Mouse (Mus musculus) cortical plate, adult 2 months (tissue): ENCODE measurements at regions not wholly inside any gene's neighbourhood (a gene's known extent, or its start where the extent isn't known, plus 50 kb on each side); places are given as distances from the start of the nearest gene placed in this dataset.
"Not testable (repeated sequence)": the region's sequence is repeated elsewhere in the genome, so short reads cannot be mapped to it uniquely, and the experiment has no call there.

Source experiments
- H3K27ac ChIP-seq: fragments of 200-500 bp; 2 replicates; pipeline ENCODE4 v1.5.1; 2012; ENCODE audit warnings: low read length, control low read depth, inconsistent platforms; ENCODE audit not compliant: insufficient read depth
- H3K4me1 ChIP-seq: fragments of 200-500 bp; 2 replicates; pipeline ENCODE4 v1.6.1; 2011; ENCODE audit warnings: low read length; ENCODE audit not compliant: control insufficient read depth, insufficient read depth
- H3K4me3 ChIP-seq: fragments of 200-500 bp; 2 replicates; pipeline ENCODE4 v1.5.1; 2011; ENCODE audit warnings: mild to moderate bottlenecking, low read length, control low read depth; ENCODE audit not compliant: insufficient read depth
- CTCF ChIP-seq: fragments of 200-500 bp; IDR thresholded peaks from 2 replicates; pipeline ENCODE4 v1.5.1; 2011; ENCODE audit warnings: mild to moderate bottlenecking, control low read depth, low read length; ENCODE audit not compliant: insufficient read depth; ENCODE audit errors: extremely low read depth
- POLR2A ChIP-seq: fragments of 200-500 bp; IDR thresholded peaks from 2 replicates; pipeline ENCODE4 v1.6.1; 2011; ENCODE audit warnings: mild to moderate bottlenecking, low read length, control low read depth; ENCODE audit not compliant: insufficient read depth; ENCODE audit errors: extremely low read depth

DNA sequence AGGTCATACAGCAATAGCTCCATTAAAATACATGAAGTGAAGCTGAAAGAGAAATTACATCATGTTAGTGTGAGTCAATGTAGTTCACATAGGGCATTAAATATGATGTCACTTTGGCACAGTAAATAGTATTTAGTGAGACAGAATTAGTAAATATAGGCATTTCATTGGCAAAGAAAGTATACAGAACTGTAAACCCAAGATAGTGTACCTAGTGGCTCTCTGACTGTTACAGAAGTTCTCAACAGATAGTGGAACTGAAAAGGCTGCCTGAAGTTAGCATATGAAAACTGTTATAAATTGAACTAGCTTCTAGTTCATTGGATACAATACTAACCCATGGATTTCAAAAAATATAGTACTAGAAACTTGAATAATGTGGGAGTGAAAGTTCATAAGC lies 1642.1 kb upstream of the Cdh6 start:
- no peak overlapping the region for H3K4me3 ChIP-seq

DNA sequence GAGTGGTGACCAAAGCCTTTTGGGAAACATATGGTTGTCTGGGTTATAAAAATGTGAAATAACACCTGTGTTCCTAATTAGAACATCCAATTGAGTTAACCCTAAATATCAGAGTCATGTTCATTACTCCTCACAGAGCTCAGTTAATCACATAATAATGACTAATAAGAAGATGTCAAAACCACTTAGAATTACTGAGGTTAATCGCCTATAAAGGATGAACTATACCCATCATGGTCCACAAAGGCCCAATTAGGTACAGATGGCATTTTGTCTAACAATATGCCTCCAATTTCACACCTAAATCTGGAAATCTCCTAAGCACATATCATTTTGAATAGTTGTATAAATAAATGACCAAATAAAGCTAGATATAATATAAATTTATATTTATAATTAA lies 1633.4 kb upstream of the Cdh6 start:
- TF ChIP-seq POLR2A (no peak), CTCF (no peak)

More for the DNA sequence above, 1642.1 kb upstream of the Cdh6 start:
- no peak overlapping the region for H3K27ac ChIP-seq
- TF ChIP-seq CTCF (no peak), POLR2A (no peak)
- no peaks in the 10 kb centered on the region for H3K4me1 ChIP-seq

DNA sequence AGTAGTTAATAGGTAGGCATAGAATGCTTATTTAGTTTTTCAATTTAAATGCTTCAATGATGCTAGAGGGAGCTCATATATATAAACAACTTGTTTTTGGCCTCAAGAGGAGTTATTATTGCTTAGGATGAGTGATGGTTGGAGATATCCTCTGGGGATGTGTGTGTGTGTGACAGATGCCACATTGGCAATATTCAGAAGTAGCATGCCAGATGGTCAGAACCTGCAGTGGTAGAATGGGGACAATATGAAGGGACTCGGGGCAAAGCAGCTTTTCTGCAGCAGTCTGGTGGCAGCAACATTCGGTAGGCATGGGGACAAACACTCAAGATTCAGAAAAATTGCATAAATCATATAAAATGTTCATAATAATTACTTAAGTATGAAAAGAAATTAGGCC lies 1621.7 kb upstream of the Cdh6 start:
- Histone ChIP-seq H3K4me1 (no peaks in the 10 kb centered on the region), H3K4me3 (no peak overlapping the region), H3K27ac (no peak overlapping the region)
- TF ChIP-seq POLR2A (no peak), CTCF (no peak)

More for the DNA sequence above, 1633.4 kb upstream of the Cdh6 start:
- H3K27ac ChIP-seq, result no peak overlapping the region
- H3K4me3 ChIP-seq, result no peak overlapping the region
- H3K4me1 ChIP-seq, result no peaks in the 10 kb centered on the region

DNA sequence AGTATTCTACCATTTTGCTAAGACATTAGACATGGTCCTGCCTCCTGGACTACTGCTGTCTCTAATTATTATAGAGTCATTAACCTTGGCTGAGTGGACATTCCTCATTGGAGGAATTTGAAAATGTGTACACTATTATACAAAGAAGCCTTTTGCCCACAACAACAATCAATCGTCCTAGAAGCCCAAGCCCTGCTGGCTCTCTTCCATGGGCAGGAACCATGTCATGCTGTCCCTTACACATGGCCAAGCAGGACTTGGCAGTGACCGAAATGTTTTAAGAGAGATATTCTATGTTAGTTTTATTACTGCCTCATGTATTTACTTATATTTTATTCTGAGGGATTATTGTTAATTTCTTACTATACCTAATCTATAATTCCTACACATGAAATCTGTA lies 1607.3 kb upstream of the Cdh6 start:
- Histone ChIP-seq H3K4me3 (no peak overlapping the region), H3K27ac (no peak overlapping the region), H3K4me1 (no peaks in the 10 kb centered on the region)
- TF ChIP-seq POLR2A (no peak), CTCF (no peak)

DNA sequence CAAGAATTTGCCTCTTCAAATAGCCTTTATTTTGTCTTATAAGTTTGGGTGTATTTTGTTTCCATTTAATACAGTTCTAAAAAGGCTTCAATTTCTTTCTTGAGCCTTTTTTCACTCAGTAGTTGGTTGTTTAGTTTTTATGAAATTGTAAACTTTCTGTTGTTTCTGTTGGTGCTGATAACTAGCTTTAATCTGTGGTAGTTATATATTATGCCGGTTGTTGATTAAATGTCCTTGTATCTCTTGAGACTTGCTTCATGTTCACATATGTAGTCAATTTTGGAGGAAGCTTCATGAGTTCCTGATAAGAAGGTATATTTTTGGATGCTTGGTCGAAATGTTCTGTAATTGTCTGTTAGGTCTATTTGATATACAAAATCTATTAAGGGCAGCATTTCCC lies 1568.3 kb upstream of the Cdh6 start:
- no peak overlapping the region for H3K27ac ChIP-seq
- H3K4me1 ChIP-seq, result no peaks in the 10 kb centered on the region
- TF ChIP-seq POLR2A (no peak), CTCF (no peak)
- no peak overlapping the region for H3K4me3 ChIP-seq

DNA sequence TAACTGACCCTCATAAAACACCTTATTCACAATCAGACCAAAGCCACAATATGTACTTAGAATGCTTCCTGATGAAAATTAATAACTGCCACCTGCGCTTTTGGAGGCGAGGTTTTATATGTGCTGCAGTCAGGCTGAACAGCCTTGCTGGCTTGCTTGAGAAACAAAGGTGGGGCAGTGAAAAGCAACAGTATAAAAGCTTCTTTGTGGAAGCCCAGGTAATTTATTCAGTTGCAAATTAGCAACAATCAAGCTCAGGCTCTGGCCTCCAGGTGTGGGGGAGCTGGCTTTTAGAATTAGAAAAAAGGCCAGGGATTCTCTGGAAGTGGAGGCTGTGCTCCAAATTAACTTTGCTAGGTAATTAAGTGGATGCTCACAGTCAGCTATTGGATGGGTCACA lies 1524.5 kb upstream of the Cdh6 start:
- H3K27ac ChIP-seq, H3K4me3 ChIP-seq, H3K4me1 ChIP-seq: not testable (repeated sequence)

DNA sequence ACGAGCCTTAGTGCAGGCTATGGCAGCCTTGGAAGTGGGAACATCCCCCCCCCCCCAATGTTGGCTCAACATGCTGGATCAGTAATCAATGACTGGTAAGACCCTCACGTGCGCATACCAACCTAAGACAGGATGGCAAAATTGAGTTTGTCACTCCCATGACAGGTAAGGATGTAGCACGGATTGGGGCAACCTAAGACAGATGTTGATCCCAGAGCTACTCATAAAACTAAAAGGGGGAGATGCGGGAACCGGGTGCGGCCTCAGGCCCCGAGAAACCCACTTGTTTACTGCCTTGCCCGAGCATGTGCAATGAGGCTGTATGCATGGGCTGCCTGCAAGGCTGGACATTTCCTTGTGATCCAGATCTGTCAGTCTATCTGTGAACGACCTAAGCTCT lies 1523.0 kb upstream of the Cdh6 start:
- TF ChIP-seq CTCF (no peak), POLR2A (no peak)
- Histone ChIP-seq H3K4me3 (no peak overlapping the region), H3K27ac (no peak overlapping the region), H3K4me1 (no peaks in the 10 kb centered on the region)

DNA sequence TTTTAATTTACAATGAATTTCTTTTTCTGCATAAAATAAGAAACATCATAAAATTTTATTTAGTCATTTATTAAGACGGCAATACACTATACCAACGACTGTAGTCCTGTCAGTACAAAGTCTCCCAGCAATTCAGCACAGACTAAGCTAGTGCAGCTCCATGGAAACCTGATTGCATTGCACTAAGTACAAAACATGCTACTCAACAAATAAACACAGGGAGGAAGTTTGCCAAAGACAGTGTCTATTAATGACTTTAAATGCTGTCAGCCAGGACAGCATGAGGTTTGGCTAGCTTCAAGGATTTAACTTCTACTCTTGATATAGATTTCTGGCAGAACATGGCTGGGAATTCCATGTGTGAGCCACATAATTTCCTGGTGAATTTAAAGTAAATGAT lies 1515.7 kb upstream of the Cdh6 start:
- no peak overlapping the region for H3K4me3 ChIP-seq
- H3K4me1 ChIP-seq, result no peaks in the 10 kb centered on the region
- TF ChIP-seq CTCF, result no peak
- TF ChIP-seq POLR2A, result no peak
- H3K27ac ChIP-seq, result no peak overlapping the region

DNA sequence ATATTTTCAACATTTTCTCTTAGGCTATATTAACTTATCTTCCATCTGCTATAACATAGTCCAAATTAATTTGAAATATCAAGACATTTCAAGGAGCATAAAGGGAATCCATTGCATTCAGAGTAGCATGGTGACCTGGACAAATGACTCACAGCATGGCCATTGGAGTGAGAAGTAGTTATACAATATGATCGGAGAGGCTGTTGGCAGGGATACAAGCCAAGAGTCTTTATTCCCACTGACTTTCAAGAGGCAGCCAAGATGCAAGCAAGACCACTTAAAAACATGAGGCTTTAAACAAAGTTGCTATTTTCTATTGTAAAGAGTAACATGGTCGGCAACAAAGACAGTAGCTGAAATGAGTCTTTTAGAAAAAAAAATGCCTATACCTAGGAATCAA lies 1468.8 kb upstream of the Cdh6 start:
- H3K27ac ChIP-seq, result no peak overlapping the region
- no peak for TF ChIP-seq POLR2A
- TF ChIP-seq CTCF, result no peak
- no peaks in the 10 kb centered on the region for H3K4me1 ChIP-seq
- H3K4me3 ChIP-seq, result no peak overlapping the region

DNA sequence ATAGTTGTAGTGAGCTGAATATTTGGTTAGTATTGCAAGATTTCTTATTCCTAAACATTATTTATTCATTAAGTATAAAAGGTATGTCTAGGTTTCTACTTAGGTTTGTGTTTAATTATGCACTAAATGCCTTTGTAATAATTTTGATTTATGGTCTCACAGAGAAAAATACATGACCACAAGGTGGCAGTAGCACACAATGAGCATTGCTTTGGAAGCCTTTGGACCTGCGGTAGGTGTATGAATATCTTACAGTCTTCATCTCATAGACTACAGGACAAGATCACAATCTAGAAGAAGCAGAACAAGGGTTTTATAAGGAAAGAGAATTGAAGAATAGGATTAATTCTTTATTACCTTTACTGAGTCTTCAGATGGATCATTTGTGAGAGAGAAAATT lies 1455.0 kb upstream of the Cdh6 start:
- TF ChIP-seq POLR2A, result no peak
- peak; percentile 47 for TF ChIP-seq CTCF
- H3K27ac ChIP-seq, result no peak overlapping the region
- H3K4me3 ChIP-seq, result no peak overlapping the region
- no peaks in the 10 kb centered on the region for H3K4me1 ChIP-seq

DNA sequence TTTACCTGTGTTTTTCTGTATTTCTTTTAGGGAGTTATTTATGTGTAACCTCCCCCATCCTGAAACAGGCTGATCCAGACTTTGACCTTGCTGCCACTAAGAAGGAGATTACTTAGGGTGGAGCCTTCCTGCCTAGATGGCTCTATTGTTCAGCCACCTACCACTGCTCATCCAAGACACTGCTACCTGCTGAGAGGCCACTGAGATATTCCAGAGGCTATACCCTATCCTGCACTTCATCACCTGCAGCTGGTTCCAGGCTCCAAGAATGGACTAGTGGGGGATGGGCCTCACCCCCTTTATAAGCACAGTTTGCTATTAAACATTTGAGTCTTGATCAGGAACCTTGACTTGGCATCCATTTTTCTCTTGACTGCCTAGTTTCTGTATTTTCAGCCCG lies 1433.2 kb upstream of the Cdh6 start:
- TF ChIP-seq CTCF, result no peak
- no peak for TF ChIP-seq POLR2A
- Histone ChIP-seq H3K4me3 (no peak overlapping the region), H3K27ac (no peak overlapping the region)

More for the DNA sequence above, 1433.2 kb upstream of the Cdh6 start:
- no peaks in the 10 kb centered on the region for H3K4me1 ChIP-seq
